Mouse (Mus musculus) liver (tissue): ENCODE data around the gene Tceal7.
"Not testable (repeated sequence)": the region's sequence is repeated elsewhere in the genome, so short reads cannot be mapped to it uniquely, and the experiment has no call there.

Experiments
- DNase-seq: peaks from one replicate; pipeline ENCODE4 v3.0.0-alpha.2; 2020; ENCODE audit warnings: mixed read lengths

The Tceal7 gene

DNA sequence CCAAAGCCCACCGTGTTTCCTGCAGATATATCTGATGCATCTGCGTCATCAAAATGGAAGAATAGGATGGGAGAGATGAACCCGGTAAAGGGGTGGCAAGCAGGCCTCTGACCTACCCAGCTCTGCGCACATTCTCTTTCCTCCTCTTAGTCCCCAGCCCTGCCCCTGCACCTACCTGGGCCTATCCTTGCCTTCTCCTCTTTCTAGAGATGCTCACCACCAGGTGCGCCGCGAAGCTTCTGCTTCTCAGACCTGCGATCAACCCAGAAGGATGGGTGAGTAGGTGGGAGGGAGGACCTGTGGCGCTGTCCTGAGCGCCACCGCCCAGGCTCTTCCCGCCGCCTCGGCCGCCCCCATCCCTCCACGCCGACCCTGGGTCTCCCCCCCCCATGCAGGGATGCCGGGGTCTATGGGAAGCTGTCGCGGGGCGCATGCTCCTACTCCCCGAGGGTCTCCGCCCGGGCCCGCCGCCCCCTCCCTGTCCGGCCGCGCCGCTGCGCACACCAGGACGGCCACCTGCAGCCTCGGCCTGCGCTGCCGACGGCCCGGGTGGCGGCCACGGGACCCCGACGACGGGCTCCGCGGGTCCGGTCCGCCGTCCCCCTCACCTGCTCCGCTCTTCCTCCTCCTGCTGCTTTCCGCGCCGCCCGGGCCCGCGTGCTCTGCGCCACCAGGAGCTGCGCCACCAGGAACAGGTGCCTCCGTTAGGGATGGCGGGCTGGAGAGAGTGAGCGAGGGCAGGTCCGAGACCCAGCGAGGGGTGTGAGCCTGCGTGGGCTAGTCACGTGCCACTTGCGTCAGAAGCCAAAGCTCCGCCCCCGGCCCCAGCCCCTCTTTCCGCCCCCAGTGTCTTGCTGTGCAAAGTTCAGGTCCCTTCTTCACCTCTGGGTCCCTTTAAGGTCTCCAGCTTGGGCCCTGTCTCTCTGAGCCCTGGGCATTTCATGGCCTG, at the start of gene Tceal7, which contains the start of gene Bex1:
Tceal7 (plus strand) TSS at position 51 of the 949 bp plus-strand sequence.
Bex1 (minus strand) TSS at position 785 of the 949 bp plus-strand sequence.
- DNase-seq, result not testable (repeated sequence)

GRCm38 (mm10) chrX:136170625-136171024, 44.0 kb upstream of the Tceal7 start:
- peak; percentile 48 for DNase-seq

DNA sequence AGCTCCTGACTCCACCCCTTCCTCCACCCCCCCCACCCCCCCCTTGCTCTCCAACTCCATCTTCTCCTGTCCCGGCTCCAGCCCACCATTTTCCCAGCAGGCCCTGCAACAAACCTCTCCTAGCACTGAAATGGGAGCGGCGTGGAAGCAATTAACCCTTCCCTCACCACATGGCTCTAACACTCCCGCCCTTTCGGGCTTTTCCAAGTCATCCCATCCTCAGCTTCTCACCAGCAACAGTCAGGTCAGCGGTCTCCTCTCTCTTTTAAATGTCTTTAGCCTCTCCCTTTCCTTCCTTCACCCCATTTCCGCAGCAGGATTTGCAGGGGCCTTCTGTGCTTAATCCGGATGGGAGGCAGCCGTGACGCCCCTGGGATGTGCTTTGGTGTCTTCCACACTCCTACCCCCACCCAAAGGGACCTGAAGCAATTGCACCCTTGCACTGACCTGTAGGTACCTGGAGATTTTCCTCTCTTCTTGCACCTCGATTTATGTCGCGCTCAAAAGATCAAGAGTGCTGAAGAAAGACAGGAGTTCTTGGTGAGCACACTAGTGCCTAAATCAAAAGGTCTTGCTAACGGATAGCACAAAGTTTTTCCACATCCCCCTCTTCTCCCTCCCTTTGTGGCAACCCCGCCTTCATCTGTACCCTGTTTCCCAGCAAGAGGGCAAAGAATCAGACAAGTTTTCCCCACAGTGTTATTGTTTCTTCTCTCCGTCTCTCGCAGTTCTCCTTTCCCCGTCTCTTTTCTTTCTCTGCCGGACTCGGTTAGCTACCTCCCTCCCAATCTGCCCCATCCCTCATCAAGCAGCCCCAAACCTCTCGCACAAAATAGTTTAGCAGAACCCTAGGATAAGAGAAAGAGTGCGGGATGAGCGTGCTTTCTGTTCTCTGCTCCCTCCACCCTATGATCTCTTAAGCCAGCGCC, 43.1 kb upstream of the Tceal7 start:
- DNase-seq, result peak; percentile 77

- DNase-seq, result peak; percentile 83
Measured at GRCm38 (mm10) chrX:136172118-136172551, 42.4 kb upstream of the Tceal7 start, which contains the start of gene Tceal8. Gene Tceal8, minus strand, starts transcription at chrX:136172342.

GRCm38 (mm10) chrX:136172786-136173185, 41.8 kb upstream of the Tceal7 start:
- DNase-seq, result no peak

- DNase-seq, result no peak
Measured at GRCm38 (mm10) chrX:136180897-136181553, 33.6 kb upstream of the Tceal7 start.

- DNase-seq, result no peak
Measured at GRCm38 (mm10) chrX:136183107-136183506, 31.5 kb upstream of the Tceal7 start.

DNA sequence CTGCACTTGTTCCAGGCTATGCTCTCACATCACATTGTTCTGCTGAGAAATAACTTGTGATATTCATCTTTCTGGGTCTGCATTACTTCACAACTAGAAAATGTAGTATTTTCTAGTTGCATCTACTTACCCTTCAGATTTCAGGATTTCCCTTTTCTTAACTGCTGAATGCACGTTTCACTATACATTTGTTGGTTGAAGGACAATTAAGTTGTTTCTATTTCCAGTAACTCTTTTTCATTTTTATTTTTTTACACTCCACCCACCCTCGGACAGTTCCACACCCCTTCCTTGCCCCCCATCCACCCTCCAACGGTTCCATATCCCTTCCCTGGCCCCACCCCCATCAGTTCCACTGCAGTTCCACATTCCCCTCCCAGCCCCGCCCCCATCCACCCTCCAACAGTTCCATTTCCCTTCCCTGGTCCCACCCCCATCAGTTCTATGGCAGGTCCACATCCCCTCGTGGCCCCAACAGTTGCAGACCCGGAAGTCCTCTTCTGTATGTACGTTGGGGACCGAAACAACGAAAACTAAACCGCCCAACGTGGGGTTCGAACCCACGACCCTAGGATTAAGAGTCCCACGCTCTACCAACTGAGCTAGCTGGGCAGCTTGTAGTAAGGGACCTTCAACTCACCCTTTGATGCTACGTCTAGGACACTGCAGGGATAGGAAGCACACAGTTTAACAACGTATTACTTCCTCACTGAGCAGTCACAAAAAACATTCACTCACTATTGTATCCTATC, 19.2 kb upstream of the Tceal7 start:
- no peak for DNase-seq

DNA sequence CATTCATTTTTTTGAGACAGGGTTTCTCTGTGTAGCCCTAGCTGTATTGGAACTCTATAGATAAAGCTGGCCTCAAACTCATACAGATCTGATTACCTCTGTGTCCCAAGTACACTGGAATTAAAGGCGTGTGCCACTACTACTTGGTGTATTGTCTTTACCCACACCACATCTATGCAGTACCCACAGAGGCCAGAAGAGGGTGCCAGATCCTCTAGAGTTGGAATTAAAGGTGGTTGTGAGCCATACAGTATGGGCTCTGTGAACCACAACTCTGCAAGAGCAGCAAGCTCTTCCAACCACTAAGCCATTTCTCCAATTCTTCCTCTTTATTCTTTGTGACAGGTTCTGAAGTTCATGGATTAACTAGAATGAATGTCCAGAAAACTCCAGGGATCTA, 17.7 kb upstream of the Tceal7 start:
- DNase-seq, result peak; percentile 60

- DNase-seq, result no peak
Measured at GRCm38 (mm10) chrX:136203257-136203656, 11.3 kb upstream of the Tceal7 start.

- DNase-seq, result no peak
Measured at GRCm38 (mm10) chrX:136203664-136204066, 10.9 kb upstream of the Tceal7 start, which contains the start of gene Tceal5. Gene Tceal5, minus strand, starts transcription at chrX:136203876.

DNA sequence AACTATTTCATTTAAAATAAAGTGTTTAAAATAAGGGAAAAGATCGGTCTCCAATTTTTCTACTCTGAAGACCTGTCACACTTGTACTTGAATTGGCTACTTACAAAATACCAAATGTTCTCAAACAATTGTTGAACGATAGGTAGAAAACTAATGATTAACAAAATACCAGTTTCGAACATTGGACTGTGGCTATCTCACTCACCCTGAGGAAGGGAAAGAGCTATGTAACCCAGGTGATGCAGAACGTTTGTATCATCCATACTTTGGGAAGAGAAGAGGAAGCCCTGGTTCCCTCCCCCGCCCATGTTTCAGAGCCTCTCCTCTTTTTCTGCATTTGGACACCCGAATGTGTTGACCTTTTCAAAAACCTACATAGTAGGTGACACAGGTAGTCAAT, 10.2 kb upstream of the Tceal7 start:
- no peak for DNase-seq

DNA sequence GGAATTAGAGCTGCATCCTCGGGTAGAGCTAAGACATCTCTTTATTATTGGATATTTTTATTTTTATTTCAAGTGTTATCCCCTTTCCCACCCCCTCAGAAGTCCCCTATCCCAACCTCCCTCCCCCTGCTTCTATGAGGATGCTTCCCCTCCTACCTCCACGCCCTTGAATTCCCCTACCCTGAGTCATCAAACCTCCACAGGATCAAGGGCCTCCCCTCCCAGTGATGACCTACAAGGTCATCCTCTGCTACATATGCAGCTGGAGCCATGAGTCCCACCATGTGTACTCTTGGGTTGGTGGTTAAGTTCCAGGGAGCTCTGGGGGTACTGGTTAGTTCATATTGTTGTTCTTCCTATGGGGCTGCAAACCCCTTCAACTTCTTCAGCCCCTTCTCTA, 1.2 kb upstream of the Tceal7 start:
- no peak for DNase-seq

DNA sequence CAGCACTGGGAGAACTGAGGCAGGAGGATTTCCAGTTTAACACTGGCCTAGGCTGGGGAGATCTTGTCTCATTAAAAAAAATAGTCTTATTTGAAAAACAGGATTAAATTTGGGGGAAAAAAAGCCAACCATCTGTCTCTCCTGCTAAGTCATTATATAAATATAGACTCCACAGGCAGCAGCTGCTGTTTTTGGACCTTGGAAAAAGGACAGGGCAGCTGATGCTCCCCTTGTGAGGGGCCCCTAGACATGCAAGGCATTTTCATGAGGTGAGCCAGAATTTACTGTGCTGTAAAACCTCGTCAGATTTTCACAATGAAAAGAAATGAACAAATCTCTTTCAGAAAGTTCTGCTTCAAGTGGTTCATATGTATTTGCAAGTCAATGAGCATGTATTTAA, 1.7 kb downstream of the Tceal7 start:
- no peak for DNase-seq

- no peak for DNase-seq
Measured at GRCm38 (mm10) chrX:136223714-136224113, 9.1 kb downstream of the Tceal7 start.

DNA sequence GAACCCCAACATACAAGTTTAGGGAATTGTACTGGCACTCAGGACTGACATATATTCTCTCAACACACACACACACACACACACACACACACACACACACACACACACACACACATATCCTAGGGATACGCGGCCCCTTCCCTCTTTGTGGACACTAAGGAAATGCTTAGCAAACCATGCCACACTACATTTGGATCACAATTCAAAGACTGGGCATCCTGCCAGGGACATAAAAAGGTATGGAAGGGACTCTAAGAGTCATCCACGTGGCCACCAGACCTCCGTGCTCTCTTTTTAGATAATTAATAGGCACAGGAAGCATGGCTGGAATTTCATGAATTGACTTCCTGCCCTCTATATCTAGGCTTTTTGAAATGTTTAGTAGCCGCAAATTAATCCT, 13.2 kb downstream of the Tceal7 start:
- no peak for DNase-seq

- DNase-seq, result peak; percentile 30
Measured at GRCm38 (mm10) chrX:136238118-136238517, 23.5 kb downstream of the Tceal7 start.

- no peak for DNase-seq
Measured at GRCm38 (mm10) chrX:136243181-136243580, 28.6 kb downstream of the Tceal7 start.

DNA sequence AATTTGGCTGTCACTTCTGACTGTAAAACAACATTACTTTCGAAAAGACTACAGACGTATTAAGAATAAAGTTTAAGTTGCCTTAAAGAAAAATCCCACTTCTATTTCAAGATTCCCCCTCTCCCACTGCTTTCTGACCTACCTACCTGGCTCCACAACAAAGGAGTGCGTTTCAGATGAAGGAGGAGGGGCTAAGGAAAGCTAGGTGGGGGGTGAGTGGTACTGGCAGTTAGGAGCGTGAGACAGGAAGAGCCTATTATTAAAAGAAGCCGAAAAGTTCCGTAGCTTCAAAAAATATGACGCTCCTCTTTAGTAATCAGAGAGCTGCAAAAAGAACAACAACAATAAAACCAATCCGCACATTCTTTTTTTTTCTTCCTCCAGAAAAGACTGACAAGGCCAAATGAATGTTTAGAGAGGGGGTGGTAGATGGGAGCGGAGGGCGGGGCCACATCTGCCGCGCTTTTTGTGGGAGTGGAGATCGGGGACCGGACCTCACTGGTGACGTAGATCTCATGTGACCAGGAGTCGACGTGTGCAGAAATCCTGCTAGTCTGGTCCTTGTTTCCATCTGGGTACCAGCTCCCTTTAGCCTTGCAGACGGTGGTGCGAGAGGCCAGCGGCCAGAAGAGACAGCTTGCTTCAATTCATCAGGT, 30.1 kb downstream of the Tceal7 start, which contains the start of gene Tceal9:
Tceal9 (plus strand) TSS at position 506 of the 656 bp plus-strand sequence.
- DNase-seq, result peak; percentile 86

DNA sequence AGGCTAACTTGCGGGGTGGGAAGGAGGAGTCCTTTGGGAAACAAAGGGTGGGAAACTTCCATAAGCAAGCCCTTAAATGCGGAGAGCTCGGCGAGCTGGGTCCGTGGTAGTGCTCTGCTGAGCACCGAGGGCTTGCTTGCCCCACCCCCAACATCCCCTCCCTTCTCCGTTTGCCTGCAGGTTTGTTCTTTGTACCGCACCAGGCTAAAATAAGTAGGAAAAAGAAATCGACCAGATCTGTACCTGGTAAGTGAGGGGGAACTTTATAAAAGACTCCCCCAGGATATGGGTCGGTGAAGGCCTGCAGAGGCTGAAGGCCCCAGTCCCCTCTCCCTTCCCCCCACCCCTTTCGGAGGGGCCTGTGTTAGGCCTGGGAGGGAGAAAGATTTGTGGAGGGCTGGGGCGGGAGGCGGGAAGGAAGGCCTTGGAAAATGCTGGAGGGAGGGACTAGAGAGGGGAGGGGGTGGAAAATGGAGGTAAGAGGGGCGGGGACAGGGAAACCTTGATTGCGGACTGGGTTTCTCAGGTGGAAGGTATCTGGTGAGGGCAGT, 31.0 kb downstream of the Tceal7 start:
- DNase-seq, result peak; percentile 37

DNA sequence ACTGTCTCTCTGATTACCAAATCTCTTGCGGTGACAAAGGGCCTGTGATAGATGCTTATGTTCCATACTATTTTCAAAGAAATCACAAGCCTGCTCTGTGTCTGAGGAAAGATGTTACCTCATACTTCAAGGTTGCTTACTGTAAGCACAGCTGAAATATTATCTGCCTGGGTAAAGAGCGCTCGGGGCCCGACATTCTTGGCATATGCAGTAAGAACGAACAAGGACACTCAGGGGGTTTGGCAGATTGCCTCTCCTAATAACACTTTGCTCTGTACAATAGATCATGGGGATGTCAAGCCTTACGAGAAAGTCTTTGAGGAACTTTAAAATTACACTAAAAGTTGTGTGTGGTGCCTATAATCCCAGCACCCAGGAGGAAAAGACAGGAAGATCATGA, 34.2 kb downstream of the Tceal7 start:
- no peak for DNase-seq
